Mouse (Mus musculus): ENCODE data around the gene Synj2. TPM values are rescaled to one million over a fixed set of nuclear protein-coding genes. Genes with fewer than 3 reads are reported as not detected.

The Synj2 gene
- polyA plus RNA-seq, 1 experiment from 2014 or later = 1.5 TPM

DNA sequence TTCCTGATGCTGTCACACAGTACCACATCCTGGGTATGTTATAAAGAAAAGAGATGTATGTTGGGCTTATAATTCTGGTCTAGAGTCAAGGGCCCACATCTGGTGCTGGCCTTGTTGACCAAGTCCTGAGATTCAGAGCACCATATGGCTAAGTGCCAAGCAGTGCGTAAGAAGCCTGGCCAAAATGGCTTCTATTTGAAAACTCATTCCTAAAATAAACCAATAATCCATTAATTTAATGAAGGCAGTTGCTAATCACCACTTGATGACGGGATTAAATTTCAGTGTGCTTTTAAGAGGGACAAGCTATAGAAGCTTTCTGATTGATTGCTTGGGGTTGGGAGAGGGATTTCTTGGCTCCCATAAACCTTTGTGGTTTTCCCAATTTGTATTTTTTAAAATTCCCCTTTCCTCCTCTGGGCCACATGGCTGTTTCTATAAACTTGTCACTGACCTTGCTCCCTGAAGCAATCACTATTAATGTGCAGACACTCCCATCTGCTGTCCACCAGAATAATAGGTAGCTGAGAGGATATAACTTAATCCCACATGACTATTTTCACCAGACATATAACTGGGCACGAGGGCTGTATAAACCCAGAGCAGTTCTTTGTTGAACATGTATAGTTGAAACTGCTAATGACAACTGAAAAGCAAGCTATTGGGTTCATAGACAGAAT is 52.6 kb downstream of the Synj2 start:
- H3K9ac ChIP-seq (replicated peaks) = no peak overlapping the region
- 48% methylated on average over 3 of the region's 3 CpGs for WGBS

GRCm38 (mm10) chr17:5994606-5995005 is 53.5 kb downstream of the Synj2 start:
- no peaks in the 10 kb centered on the region for H3K9me3 ChIP-seq (replicated peaks)
- H3K36me3 ChIP-seq = no peaks in the 10 kb centered on the region
- H3K4me3 ChIP-seq (replicated peaks) = no peak overlapping the region
- H3K27me3 ChIP-seq (replicated peaks) = no peaks in the 10 kb centered on the region
- WGBS = 66% methylated on average over 6 of the region's 6 CpGs
- H3K9ac ChIP-seq (replicated peaks) = no peak overlapping the region
- no peak overlapping the region for H3K4me2 ChIP-seq
- no peaks in the 10 kb centered on the region for H3K4me1 ChIP-seq
- H3K27ac ChIP-seq (replicated peaks) = no peak overlapping the region
- ATAC-seq (ENCODE audit: low FRiP score) = no peak

More for the DNA sequence above, 52.6 kb downstream of the Synj2 start:
- H3K27me3 ChIP-seq (replicated peaks) = no peaks in the 10 kb centered on the region
- H3K27ac ChIP-seq (replicated peaks) = no peak overlapping the region
- H3K4me1 ChIP-seq = no peaks in the 10 kb centered on the region
- ATAC-seq (ENCODE audit: low FRiP score) = no peak
- no peaks in the 10 kb centered on the region for H3K9me3 ChIP-seq (replicated peaks)
- H3K4me2 ChIP-seq = no peak overlapping the region
- H3K4me3 ChIP-seq (replicated peaks) = no peak overlapping the region
- H3K36me3 ChIP-seq = no peaks in the 10 kb centered on the region

GRCm38 (mm10) chr17:5996589-5996988 is 55.5 kb downstream of the Synj2 start:
- Histone ChIP-seq H3K4me1 (no peaks in the 10 kb centered on the region), H3K27ac (replicated peaks) (no peak overlapping the region), H3K4me3 (replicated peaks) (no peak overlapping the region), H3K9ac (replicated peaks) (no peak overlapping the region), H3K4me2 (no peak overlapping the region), H3K9me3 (replicated peaks) (no peaks in the 10 kb centered on the region), H3K27me3 (replicated peaks) (no peaks in the 10 kb centered on the region), H3K36me3 (no peaks in the 10 kb centered on the region)
- 86% methylated on average over 14 of the region's 14 CpGs for WGBS
- ATAC-seq (ENCODE audit: low FRiP score) = no peak

DNA sequence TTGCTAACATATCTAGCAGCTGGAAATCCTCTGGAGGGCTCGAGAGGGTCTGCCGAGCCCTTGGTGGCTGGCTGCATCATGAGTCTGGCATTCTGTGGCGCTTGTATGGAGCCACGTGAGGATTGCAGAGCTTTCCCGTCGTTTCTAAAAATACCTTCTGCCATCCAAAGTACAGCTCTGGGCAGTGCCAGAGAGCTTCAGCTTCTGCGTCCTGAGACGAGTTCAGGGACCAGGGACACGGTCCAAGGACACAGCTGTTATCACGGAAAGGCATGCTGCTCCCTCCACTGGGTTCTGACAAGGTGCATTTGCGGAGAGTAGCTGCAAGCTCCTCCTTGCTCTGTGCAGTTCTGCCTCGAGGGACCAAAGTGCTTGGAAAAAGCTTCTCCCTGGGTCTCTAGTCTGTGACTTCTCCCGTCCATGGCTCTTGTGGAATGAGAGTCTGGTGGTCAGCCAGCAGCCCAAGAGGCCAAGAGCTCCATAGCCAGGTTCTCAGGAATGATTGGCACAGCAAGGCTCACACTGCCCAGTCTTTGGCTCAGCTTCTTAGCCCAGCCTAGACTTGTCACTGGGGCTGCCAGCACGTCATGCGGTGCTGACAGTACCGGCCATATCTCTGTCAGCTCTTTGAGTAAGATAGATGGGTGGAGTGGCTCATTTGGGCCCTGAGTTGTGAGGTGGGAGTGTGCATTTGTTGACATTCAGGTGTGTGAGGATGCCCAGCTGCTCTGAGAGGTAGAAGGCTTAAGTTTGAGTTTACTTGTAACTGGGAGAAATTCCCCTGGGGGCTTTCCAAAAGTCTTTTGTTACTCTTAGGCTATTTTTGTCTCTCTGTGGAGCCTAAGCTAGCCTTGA is 56.5 kb downstream of the Synj2 start:
- no peak overlapping the region for H3K27ac ChIP-seq (replicated peaks)
- no peaks in the 10 kb centered on the region for H3K4me1 ChIP-seq
- H3K36me3 ChIP-seq = no peaks in the 10 kb centered on the region
- no peaks in the 10 kb centered on the region for H3K27me3 ChIP-seq (replicated peaks)
- WGBS = 80% methylated on average over 16 of the region's 16 CpGs
- H3K4me2 ChIP-seq = no peak overlapping the region
- H3K9me3 ChIP-seq (replicated peaks) = no peaks in the 10 kb centered on the region
- H3K4me3 ChIP-seq (replicated peaks) = no peak overlapping the region
- ATAC-seq (ENCODE audit: low FRiP score) = no peak
- H3K9ac ChIP-seq (replicated peaks) = no peak overlapping the region

GRCm38 (mm10) chr17:5998235-5998500 is 57.1 kb downstream of the Synj2 start:
- H3K4me1 ChIP-seq = no peaks in the 10 kb centered on the region
- H3K36me3 ChIP-seq = no peaks in the 10 kb centered on the region
- H3K27me3 ChIP-seq (replicated peaks) = no peaks in the 10 kb centered on the region
- no peak overlapping the region for H3K27ac ChIP-seq (replicated peaks)
- H3K4me3 ChIP-seq (replicated peaks) = no peak overlapping the region
- ATAC-seq (ENCODE audit: low FRiP score) = no peak
- H3K9me3 ChIP-seq (replicated peaks) = no peaks in the 10 kb centered on the region
- no peak overlapping the region for H3K9ac ChIP-seq (replicated peaks)
- no peak overlapping the region for H3K4me2 ChIP-seq

DNA sequence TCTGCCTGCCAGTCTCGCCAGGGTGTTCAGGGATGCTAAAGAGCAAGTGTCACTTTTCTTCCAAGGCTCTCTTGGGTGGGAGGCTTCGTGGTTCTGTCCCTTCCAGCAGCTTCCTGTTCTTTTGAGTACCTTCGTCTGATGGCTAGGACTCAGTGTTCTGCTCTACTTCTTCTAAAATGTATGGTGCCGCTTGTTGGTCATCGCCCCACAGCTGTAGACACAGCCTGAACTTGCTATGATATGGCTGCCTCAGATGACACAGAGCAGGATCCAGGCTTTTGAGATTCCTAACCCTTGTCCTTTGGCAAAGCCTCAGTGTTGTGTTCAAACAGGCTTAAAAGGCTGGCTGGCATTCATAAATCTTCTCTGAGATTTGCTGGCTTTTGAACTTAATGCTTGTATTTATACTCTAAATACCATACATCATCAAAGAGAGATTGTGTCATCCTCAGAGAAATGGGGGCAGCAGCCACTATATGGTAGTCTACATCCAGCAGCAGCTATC is 58.0 kb downstream of the Synj2 start:
- Histone ChIP-seq H3K27ac (replicated peaks) (no peak overlapping the region), H3K36me3 (no peaks in the 10 kb centered on the region), H3K4me1 (no peaks in the 10 kb centered on the region), H3K4me2 (no peak overlapping the region), H3K4me3 (replicated peaks) (no peak overlapping the region), H3K9ac (replicated peaks) (no peak overlapping the region), H3K27me3 (replicated peaks) (no peaks in the 10 kb centered on the region), H3K9me3 (replicated peaks) (no peaks in the 10 kb centered on the region)
- no peak for ATAC-seq (ENCODE audit: low FRiP score)
- 85% methylated on average over 5 of the region's 5 CpGs for WGBS

DNA sequence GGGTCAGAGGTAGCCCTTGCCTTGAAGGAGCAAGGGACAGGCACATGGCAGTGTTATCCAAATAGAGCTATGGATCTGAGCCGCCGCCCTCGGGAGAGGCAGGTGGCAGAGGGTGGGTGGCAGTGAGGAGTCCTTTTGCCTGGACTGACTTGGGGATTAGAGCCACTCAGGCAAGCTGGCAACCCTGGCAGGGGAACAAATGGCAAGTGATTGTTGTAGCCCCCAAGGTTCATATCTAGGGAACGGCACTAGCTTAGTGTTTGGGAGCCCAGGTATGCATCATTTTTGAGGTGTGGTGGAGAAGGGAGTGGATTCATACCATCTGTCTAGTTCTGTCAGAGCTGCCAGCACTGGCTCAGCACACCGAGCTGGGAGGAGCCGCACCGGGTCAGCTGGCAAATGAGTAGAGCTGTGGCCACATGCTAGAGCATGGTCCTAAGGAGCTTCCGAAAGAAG is 59.8 kb downstream of the Synj2 start:
- H3K27ac ChIP-seq (replicated peaks) = no peak overlapping the region
- H3K4me3 ChIP-seq (replicated peaks) = no peak overlapping the region
- peaks cover 5% of the 10 kb centered on the region for H3K4me1 ChIP-seq
- no peaks in the 10 kb centered on the region for H3K27me3 ChIP-seq (replicated peaks)
- no peak overlapping the region for H3K4me2 ChIP-seq
- ATAC-seq (ENCODE audit: low FRiP score) = no peak
- H3K36me3 ChIP-seq = no peaks in the 10 kb centered on the region
- no peak overlapping the region for H3K9ac ChIP-seq (replicated peaks)
- 89% methylated on average over 8 of the region's 8 CpGs for WGBS
- H3K9me3 ChIP-seq (replicated peaks) = no peaks in the 10 kb centered on the region

GRCm38 (mm10) chr17:6001389-6001788 is 60.3 kb downstream of the Synj2 start:
- Histone ChIP-seq H3K4me1 (peaks cover 10% of the 10 kb centered on the region), H3K4me3 (replicated peaks) (no peak overlapping the region), H3K9me3 (replicated peaks) (no peaks in the 10 kb centered on the region), H3K4me2 (no peak overlapping the region), H3K36me3 (no peaks in the 10 kb centered on the region), H3K27ac (replicated peaks) (no peak overlapping the region), H3K27me3 (replicated peaks) (no peaks in the 10 kb centered on the region), H3K9ac (replicated peaks) (no peak overlapping the region)
- ATAC-seq (ENCODE audit: low FRiP score) = no peak
- WGBS = 85% methylated on average over 6 of the region's 6 CpGs

GRCm38 (mm10) chr17:6001836-6002235 is 60.8 kb downstream of the Synj2 start:
- Histone ChIP-seq H3K36me3 (no peaks in the 10 kb centered on the region), H3K9ac (replicated peaks) (no peak overlapping the region), H3K4me3 (replicated peaks) (no peak overlapping the region), H3K27ac (replicated peaks) (no peak overlapping the region), H3K9me3 (replicated peaks) (no peaks in the 10 kb centered on the region), H3K4me1 (peaks cover 12% of the 10 kb centered on the region), H3K4me2 (no peak overlapping the region), H3K27me3 (replicated peaks) (no peaks in the 10 kb centered on the region)
- WGBS = 77% methylated on average over 7 of the region's 7 CpGs
- no peak for ATAC-seq (ENCODE audit: low FRiP score)

- no peaks in the 10 kb centered on the region for H3K27me3 ChIP-seq (replicated peaks)
- no peak overlapping the region for H3K27ac ChIP-seq (replicated peaks)
- no peak for ATAC-seq (ENCODE audit: low FRiP score)
- H3K4me1 ChIP-seq = peaks cover 12% of the 10 kb centered on the region
- WGBS = 91% methylated on average over 6 of the region's 6 CpGs
- H3K9ac ChIP-seq (replicated peaks) = no peak overlapping the region
- H3K4me3 ChIP-seq (replicated peaks) = no peak overlapping the region
- no peaks in the 10 kb centered on the region for H3K9me3 ChIP-seq (replicated peaks)
- no peaks in the 10 kb centered on the region for H3K36me3 ChIP-seq
- H3K4me2 ChIP-seq = no peak overlapping the region
These were observed 61.5 kb downstream of the Synj2 start for GRCm38 (mm10) chr17:6002563-6002962.

- H3K36me3 ChIP-seq = no peaks in the 10 kb centered on the region
- no peak overlapping the region for H3K27ac ChIP-seq (replicated peaks)
- ATAC-seq (ENCODE audit: low FRiP score) = no peak
- H3K9ac ChIP-seq (replicated peaks) = no peak overlapping the region
- WGBS = 91% methylated on average over 6 of the region's 6 CpGs
- no peaks in the 10 kb centered on the region for H3K9me3 ChIP-seq (replicated peaks)
- no peak overlapping the region for H3K4me3 ChIP-seq (replicated peaks)
- H3K27me3 ChIP-seq (replicated peaks) = no peaks in the 10 kb centered on the region
- no peak overlapping the region for H3K4me2 ChIP-seq
- H3K4me1 ChIP-seq = peaks cover 12% of the 10 kb centered on the region
These were observed 62.6 kb downstream of the Synj2 start for GRCm38 (mm10) chr17:6003661-6004060.

DNA sequence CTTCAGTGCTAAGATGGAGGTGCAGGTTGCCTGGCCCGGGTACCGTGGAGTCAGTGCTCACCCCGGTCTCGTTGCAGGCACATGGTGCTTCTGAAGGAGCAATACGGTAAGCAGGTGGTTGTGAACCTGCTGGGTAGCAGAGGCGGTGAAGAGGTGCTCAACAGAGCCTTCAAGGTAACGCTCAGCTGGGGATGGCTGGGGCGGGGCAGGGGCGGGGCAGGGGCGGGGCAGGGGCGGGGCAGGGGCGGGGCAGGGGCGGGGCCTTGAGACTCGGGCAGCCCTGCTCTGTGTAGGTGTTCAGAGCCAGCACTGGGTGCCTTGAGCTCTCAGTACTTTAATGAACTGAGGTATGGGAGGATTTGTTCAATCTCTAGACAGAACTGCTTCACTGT is 64.2 kb downstream of the Synj2 start:
- Histone ChIP-seq H3K9me3 (replicated peaks) (no peaks in the 10 kb centered on the region), H3K4me3 (replicated peaks) (no peak overlapping the region), H3K27me3 (replicated peaks) (no peaks in the 10 kb centered on the region), H3K36me3 (no peaks in the 10 kb centered on the region), H3K4me1 (peaks cover 12% of the 10 kb centered on the region), H3K27ac (replicated peaks) (peak overlapping the region; percentile 6; the same call in 1 of the 2 replicates), H3K9ac (replicated peaks) (no peak overlapping the region), H3K4me2 (no peak overlapping the region)
- peak; percentile 27; the same call in 1 of the 2 replicates for ATAC-seq (ENCODE audit: low FRiP score)
- WGBS = 8% methylated on average over 9 of the region's 14 CpGs

Data from neural tube, embryonic 15.5 days (tissue).